Mouse (Mus musculus) kidney, adult 2 months (tissue): ENCODE measurements at regions not wholly inside any gene's neighbourhood (a gene's known extent, or its start where the extent isn't known, plus 50 kb on each side); places are given as distances from the start of the nearest gene placed in this dataset.
A peak's percentile ranks its signal among the peaks of the same experiment; 100 is the strongest.

Source experiments
- DNase-seq: peaks from one replicate; pipeline ENCODE4 v3.0.0; 2021
- H3K27ac ChIP-seq: fragments of 200-500 bp; 2 replicates; pipeline ENCODE4 v1.5.1; 2012; ENCODE audit warnings: low read depth, low read length, control low read depth, inconsistent platforms; ENCODE audit not compliant: insufficient read depth
- H3K27me3 ChIP-seq: fragments of 200-500 bp; replicated peaks from 2 replicates; pipeline ENCODE4 v1.6.1; 2012; ENCODE audit warnings: mild to moderate bottlenecking, moderate library complexity, low read length, inconsistent platforms; ENCODE audit not compliant: control insufficient read depth, insufficient read depth
- H3K36me3 ChIP-seq: fragments of 200-500 bp; 2 replicates; pipeline ENCODE4 v1.6.1; 2012; ENCODE audit warnings: mild to moderate bottlenecking, moderate library complexity, low read length, inconsistent platforms; ENCODE audit not compliant: control insufficient read depth, insufficient read depth
- H3K4me1 ChIP-seq: fragments of 200-500 bp; 2 replicates; pipeline ENCODE4 v1.6.1; 2011; ENCODE audit warnings: low read length; ENCODE audit not compliant: control insufficient read depth, insufficient read depth
- H3K4me3 ChIP-seq: fragments of 200-500 bp; 2 replicates; pipeline ENCODE4 v1.5.1; 2011; ENCODE audit warnings: mild to moderate bottlenecking, low read depth, low read length, control low read depth; ENCODE audit not compliant: insufficient read depth
- CTCF ChIP-seq: fragments of 200-500 bp; conservative IDR thresholded peaks from 2 replicates; pipeline ENCODE4 v1.5.1; 2011; ENCODE audit warnings: low read depth, mild to moderate bottlenecking, control low read depth, low read length, moderate library complexity, mixed read lengths; ENCODE audit not compliant: insufficient read depth, insufficient read length
- POLR2A ChIP-seq: fragments of 200-500 bp; IDR thresholded peaks from one replicate; pipeline ENCODE4 v1.6.1; 2011; ENCODE audit warnings: low read depth, low read length, control low read depth
- WGBS: fragments of 180-500 bp; shearing (Covaris S2); methylation state at CpG from one replicate; pipeline ENCODE4 v1.1.7; 2018; 5-methylcytosine and 5-hydroxymethylcytosine counted together

DNA sequence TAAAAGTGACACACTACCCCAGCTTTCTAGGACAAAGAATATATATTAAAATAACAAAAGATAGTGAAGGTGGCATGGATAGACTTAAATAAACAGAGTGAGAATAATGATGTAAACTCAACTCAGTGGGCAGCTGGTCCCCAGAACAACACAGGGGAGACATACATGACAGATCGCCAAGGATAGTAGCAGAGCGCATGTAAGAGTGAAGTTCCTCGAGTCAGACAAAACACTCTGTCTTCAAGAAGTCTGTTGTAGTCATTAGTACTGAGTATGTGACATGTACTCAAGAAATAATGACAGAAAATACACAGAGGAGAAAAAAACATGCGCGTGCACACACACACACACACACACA, 74.8 kb upstream of the Stxbp5l start:
- TF ChIP-seq POLR2A (no peak), CTCF (no peak)

DNA sequence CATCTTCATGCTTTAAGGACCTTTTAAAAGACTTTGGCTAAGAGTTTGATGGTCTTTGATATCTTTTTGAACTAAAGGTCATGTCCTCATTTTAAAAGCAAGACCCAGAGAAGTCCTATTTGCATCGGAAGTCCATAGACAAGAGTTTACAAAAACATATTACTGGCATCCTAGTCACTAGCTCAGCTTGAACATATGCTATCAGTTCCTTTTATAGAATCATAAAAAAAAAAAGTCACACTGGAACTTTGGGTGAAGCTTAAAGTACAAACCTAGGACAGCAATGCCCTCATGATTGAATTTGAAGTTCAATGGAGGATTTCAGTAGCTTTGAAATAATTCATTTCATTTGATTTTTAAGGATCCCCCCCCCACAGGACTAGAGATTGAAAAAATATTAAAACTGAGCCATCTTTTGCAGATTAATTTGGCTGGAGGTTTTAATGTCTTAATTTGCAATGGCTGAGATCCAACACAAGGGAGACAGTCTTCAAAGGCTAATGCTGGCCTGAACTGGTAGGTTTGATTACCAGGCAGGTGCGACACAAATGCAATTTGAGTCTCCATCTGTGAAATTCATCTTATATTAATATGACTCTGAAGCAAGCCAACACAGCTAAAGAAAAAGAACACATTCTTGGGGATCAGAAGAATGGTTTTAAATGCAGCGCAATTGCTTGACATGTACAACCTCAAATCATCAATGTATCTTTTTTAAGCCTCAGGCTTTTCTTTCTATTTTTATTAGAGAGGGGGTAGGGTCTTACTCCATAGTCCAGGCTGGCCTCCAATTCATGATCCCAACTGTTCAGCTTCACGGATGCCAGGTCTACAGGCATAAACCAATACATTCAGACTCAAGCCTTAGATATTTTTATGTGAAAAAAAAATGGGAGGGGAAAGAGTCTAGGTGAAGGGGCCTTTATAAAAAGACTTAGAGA, 74.1 kb upstream of the Stxbp5l start:
- Histone ChIP-seq H3K27me3 (no peaks in the 10 kb centered on the region; the same call in 1 of the 2 replicates), H3K36me3 (no peaks in the 10 kb centered on the region), H3K27ac (no peak overlapping the region), H3K4me3 (no peak overlapping the region), H3K4me1 (no peaks in the 10 kb centered on the region)
- TF ChIP-seq POLR2A, result no peak
- no peak for TF ChIP-seq CTCF
- no peak for DNase-seq
- WGBS, result 83% methylated on average over 4 of the region's 4 CpGs

More for the DNA sequence above, 74.8 kb upstream of the Stxbp5l start:
- DNase-seq, result no peak
- Histone ChIP-seq H3K4me3 (no peak overlapping the region), H3K4me1 (no peaks in the 10 kb centered on the region), H3K27ac (no peak overlapping the region), H3K36me3 (no peaks in the 10 kb centered on the region), H3K27me3 (no peaks in the 10 kb centered on the region; the same call in 1 of the 2 replicates)
- WGBS, result 94% methylated on average over 5 of the region's 5 CpGs

DNA sequence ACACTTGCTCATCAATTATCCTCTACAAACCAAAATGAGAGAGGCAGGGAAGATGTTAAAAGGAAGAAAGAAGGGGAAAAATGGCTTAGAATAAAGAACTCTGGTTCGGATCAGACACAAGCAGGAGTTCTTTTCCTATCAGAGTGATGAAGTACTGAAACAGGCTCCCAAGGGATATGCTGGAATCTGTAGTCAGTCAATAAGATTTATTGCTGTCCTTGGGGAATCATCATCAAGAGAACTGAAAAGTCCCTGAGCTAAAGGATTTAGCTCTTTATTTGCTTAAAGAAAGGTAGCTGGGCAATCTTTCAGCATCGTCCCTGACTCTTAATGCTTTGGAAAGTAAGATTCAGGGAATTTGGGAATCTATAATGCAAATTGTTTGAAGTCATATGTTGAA, 71.2 kb upstream of the Stxbp5l start:
- no peaks in the 10 kb centered on the region for H3K4me1 ChIP-seq
- H3K4me3 ChIP-seq, result no peak overlapping the region
- 60% methylated on average over 2 of the region's 2 CpGs for WGBS
- H3K27ac ChIP-seq, result no peak overlapping the region
- H3K36me3 ChIP-seq, result no peaks in the 10 kb centered on the region
- TF ChIP-seq CTCF (no peak), POLR2A (no peak)
- no peak for DNase-seq
- H3K27me3 ChIP-seq, result no peaks in the 10 kb centered on the region

DNA sequence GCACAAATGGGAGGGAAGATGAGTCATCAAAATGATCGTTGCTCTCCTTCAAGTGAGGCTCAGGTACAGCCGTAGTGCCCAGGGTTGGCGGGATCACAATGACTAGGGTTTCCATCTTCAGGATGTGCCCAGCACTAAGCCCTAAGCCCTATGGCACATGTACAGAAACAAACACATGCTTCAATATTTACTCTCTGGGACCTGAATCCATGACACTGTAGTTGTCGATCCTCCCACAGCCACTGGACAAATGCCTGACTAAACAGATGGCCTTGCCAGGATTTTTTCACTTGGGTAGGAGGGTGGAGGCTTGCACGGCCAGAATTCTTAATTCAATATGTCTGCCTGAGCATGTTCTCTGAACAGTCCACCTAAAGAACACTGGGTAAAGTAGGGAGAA, 65.1 kb upstream of the Stxbp5l start:
- H3K27me3 ChIP-seq, result no peaks in the 10 kb centered on the region
- H3K4me1 ChIP-seq, result no peaks in the 10 kb centered on the region
- no peak for DNase-seq
- WGBS, result 82% methylated on average over 5 of the region's 5 CpGs
- H3K36me3 ChIP-seq, result no peaks in the 10 kb centered on the region
- H3K4me3 ChIP-seq, result no peak overlapping the region
- no peak for TF ChIP-seq CTCF
- TF ChIP-seq POLR2A, result no peak
- no peak overlapping the region for H3K27ac ChIP-seq

GRCm38 (mm10) chr16:37445756-37446155, 61.0 kb upstream of the Stxbp5l start:
- no peak for DNase-seq
- WGBS, result 86% methylated on average over 1 of the region's 1 CpGs
- no peaks in the 10 kb centered on the region for H3K36me3 ChIP-seq
- no peaks in the 10 kb centered on the region for H3K27me3 ChIP-seq
- no peak overlapping the region for H3K4me3 ChIP-seq
- TF ChIP-seq CTCF (no peak), POLR2A (no peak)
- no peak overlapping the region for H3K27ac ChIP-seq
- H3K4me1 ChIP-seq, result 0 out of 2 replicates have a peak, but pooled peaks cover under 1% of the 10 kb centered on the region

DNA sequence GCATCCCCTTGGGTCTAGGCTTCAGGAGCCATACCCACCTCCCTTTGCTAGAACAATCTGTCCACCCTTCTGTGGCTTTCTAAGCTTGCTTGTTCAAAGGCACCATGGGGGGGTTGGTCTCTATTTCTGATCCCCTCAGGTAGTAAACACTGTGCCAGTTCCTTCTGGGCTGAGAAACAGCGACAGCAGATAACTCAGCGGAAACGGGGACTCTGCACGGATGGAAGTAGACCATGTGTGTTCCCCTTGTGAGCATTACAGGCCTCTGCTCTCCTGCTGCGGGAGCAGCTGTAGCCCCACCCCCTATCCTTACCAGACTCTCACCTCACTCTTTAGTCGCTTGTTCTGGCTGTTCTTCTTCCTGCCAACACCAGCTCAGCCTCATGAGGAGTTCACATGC, 58.2 kb upstream of the Stxbp5l start:
- Histone ChIP-seq H3K27me3 (no peaks in the 10 kb centered on the region), H3K27ac (no peak overlapping the region), H3K36me3 (no peaks in the 10 kb centered on the region), H3K4me3 (no peak overlapping the region), H3K4me1 (0 out of 2 replicates have a peak, but pooled peaks cover 3% of the 10 kb centered on the region)
- DNase-seq, result no peak
- WGBS, result 70% methylated on average over 6 of the region's 6 CpGs
- TF ChIP-seq POLR2A (no peak), CTCF (no peak)

- H3K4me1 ChIP-seq, result 0 out of 2 replicates have a peak, but pooled peaks cover 3% of the 10 kb centered on the region
- WGBS, result 94% methylated on average over 6 of the region's 6 CpGs
- no peaks in the 10 kb centered on the region for H3K27me3 ChIP-seq
- H3K36me3 ChIP-seq, result no peaks in the 10 kb centered on the region
- TF ChIP-seq CTCF, result no peak
- no peak for TF ChIP-seq POLR2A
- no peak for DNase-seq
- H3K4me3 ChIP-seq, result no peak overlapping the region
- no peak overlapping the region for H3K27ac ChIP-seq
Observed at GRCm38 (mm10) chr16:37442481-37442880, 57.7 kb upstream of the Stxbp5l start.

DNA sequence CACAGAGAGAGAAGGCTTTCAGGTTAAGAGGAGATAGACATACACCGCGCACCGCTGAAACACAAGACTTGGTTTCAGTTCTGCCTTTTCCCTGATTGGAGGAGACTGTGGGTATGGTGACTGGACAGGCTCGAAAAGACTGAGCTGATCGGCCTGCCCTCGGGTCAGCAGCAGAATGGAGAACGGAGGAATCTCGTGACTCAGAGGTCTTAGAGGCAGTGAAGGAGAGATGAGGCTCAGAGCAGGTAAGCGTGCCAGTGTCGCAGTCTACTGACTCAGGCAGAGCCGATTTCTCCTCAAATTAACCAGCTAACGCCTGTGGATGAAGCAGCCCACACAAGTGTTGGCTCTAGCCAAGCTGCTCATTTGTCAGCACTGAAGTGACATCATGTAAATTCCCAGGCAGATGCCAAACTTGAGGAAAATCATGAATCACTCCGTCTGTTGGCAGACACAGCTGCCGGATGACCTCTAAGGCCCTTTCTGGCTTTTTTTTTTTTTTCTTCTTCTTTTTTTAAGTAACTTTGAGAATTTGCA, 55.9 kb upstream of the Stxbp5l start:
- 0 out of 2 replicates have a peak, but pooled peaks cover 3% of the 10 kb centered on the region for H3K4me1 ChIP-seq
- 38% methylated on average over 14 of the region's 14 CpGs for WGBS
- no peak for TF ChIP-seq POLR2A
- no peak for TF ChIP-seq CTCF
- peak; percentile 19 for DNase-seq
- peak overlapping the region; percentile 9; the same call in 1 of the 2 replicates for H3K4me3 ChIP-seq
- H3K27me3 ChIP-seq, result no peaks in the 10 kb centered on the region
- no peaks in the 10 kb centered on the region for H3K36me3 ChIP-seq
- H3K27ac ChIP-seq, result no peak overlapping the region
